Mouse (Mus musculus) cortical plate, adult 2 months (tissue): ENCODE measurements around the gene Tmem184a.

ENCODE experiments used
- CTCF ChIP-seq: fragments of 200-500 bp; IDR thresholded peaks from 2 replicates; pipeline ENCODE4 v1.5.1; 2011; ENCODE audit warnings: mild to moderate bottlenecking, control low read depth, low read length; ENCODE audit not compliant: insufficient read depth; ENCODE audit errors: extremely low read depth
- POLR2A ChIP-seq: fragments of 200-500 bp; IDR thresholded peaks from 2 replicates; pipeline ENCODE4 v1.6.1; 2011; ENCODE audit warnings: mild to moderate bottlenecking, low read length, control low read depth; ENCODE audit not compliant: insufficient read depth; ENCODE audit errors: extremely low read depth

- TF ChIP-seq CTCF (no peak), POLR2A (no peak)
These were observed 25.6 kb downstream of the Tmem184a start for GRCm38 (mm10) chr5:139794137-139794536.
